Mouse (Mus musculus) myocyte (in vitro differentiated cells): Measurements from ENCODE around the gene Lcp2. TPM values are rescaled to one million over a fixed set of nuclear protein-coding genes. Genes with fewer than 3 reads are reported as not detected.

Experiments used
- H3K27me3 ChIP-seq: one replicate; pipeline ENCODE4 v1.6.1; 2011; ENCODE audit not compliant: control insufficient read depth, insufficient read depth, insufficient read length
- H3K36me3 ChIP-seq: one replicate; pipeline ENCODE4 v1.6.1; 2011; ENCODE audit not compliant: control insufficient read depth, insufficient read depth
- H3K4me2 ChIP-seq: one replicate; pipeline ENCODE4 v1.6.1; 2011; ENCODE audit warnings: low read depth, control low read depth
- H3K4me3 ChIP-seq: one replicate; pipeline ENCODE4 v1.5.1; 2011; ENCODE audit warnings: mild to moderate bottlenecking, control low read depth, moderate library complexity
- H3K79me2 ChIP-seq: one replicate; pipeline ENCODE4 v1.6.1; 2011; ENCODE audit not compliant: control insufficient read depth, insufficient read depth
- H3ac ChIP-seq: one replicate; pipeline ENCODE4 v1.6.1; 2011; ENCODE audit not compliant: control insufficient read depth, insufficient read length
- CEBPB ChIP-seq: IDR thresholded peaks from 2 replicates; pipeline ENCODE4 v1.6.1; 2011; ENCODE audit warnings: mild to moderate bottlenecking, moderate library complexity; ENCODE audit not compliant: poor library complexity, insufficient read depth, severe bottlenecking
- E2F4 ChIP-seq: IDR thresholded peaks from one replicate; pipeline ENCODE4 v1.6.1; 2011; ENCODE audit warnings: mild to moderate bottlenecking, control low read depth, moderate library complexity; ENCODE audit not compliant: insufficient read depth
- MAX ChIP-seq: IDR thresholded peaks from one replicate; pipeline ENCODE4 v1.6.1; 2011; ENCODE audit warnings: low read depth, mild to moderate bottlenecking, control low read depth
- MYOD1 ChIP-seq, 3 experiments: IDR thresholded peaks; one replicate each; pipeline ENCODE4 v1.6.1; 2011; ENCODE audit warnings: control low read depth in 2 of 3, low read depth in 2 of 3, mild to moderate bottlenecking in 2 of 3, moderate library complexity in 1 of 3; ENCODE audit not compliant: insufficient read length in 2 of 3, control insufficient read depth in 1 of 3
- MYOG ChIP-seq, 3 experiments: IDR thresholded peaks; one replicate each; pipeline ENCODE4 v1.6.1; 2011; ENCODE audit warnings: control low read depth in 2 of 3, low read depth in 2 of 3, mild to moderate bottlenecking in 2 of 3; ENCODE audit not compliant: insufficient read length in 2 of 3, control insufficient read depth in 1 of 3, insufficient read depth in 1 of 3
- POLR2A ChIP-seq: IDR thresholded peaks from one replicate; pipeline ENCODE4 v1.6.1; 2011; ENCODE audit warnings: low read depth, mild to moderate bottlenecking, control low read depth, moderate library complexity; ENCODE audit not compliant: insufficient read length
- POLR2AphosphoS2 ChIP-seq: IDR thresholded peaks from one replicate; pipeline ENCODE4 v1.6.1; 2011; ENCODE audit warnings: low read depth, control low read depth; ENCODE audit not compliant: insufficient read length
- REST ChIP-seq: IDR thresholded peaks from one replicate; pipeline ENCODE4 v1.6.1; 2011; ENCODE audit warnings: mild to moderate bottlenecking, control low read depth, moderate library complexity; ENCODE audit not compliant: insufficient read depth, insufficient read length
- SRF ChIP-seq: IDR thresholded peaks from one replicate; pipeline ENCODE4 v1.6.1; 2011; ENCODE audit warnings: low read depth; ENCODE audit not compliant: control insufficient read depth, insufficient read length
- TCF12 ChIP-seq: IDR thresholded peaks from one replicate; pipeline ENCODE4 v1.6.1; 2011; ENCODE audit warnings: mild to moderate bottlenecking, control low read depth; ENCODE audit not compliant: poor library complexity, insufficient read depth, severe bottlenecking
- TCF3 ChIP-seq: IDR thresholded peaks from one replicate; pipeline ENCODE4 v1.6.1; 2011; ENCODE audit warnings: low read depth, control low read depth; ENCODE audit not compliant: insufficient read length
- USF1 ChIP-seq: IDR thresholded peaks from one replicate; pipeline ENCODE4 v1.6.1; 2011; ENCODE audit warnings: low read depth, mild to moderate bottlenecking, control low read depth, moderate library complexity
- polyA plus RNA-seq: library from polyadenylated mRNA; unstranded; fragments of >200 nt; fragmentation: generic; extraction: Trizol; gene quantifications from one replicate; pipeline ENCODE4 v1.2.1, GENCODE M21; 2012; ENCODE audit warnings: missing spikeins

Gene Lcp2
- polyA plus RNA-seq: 0.07 TPM

DNA sequence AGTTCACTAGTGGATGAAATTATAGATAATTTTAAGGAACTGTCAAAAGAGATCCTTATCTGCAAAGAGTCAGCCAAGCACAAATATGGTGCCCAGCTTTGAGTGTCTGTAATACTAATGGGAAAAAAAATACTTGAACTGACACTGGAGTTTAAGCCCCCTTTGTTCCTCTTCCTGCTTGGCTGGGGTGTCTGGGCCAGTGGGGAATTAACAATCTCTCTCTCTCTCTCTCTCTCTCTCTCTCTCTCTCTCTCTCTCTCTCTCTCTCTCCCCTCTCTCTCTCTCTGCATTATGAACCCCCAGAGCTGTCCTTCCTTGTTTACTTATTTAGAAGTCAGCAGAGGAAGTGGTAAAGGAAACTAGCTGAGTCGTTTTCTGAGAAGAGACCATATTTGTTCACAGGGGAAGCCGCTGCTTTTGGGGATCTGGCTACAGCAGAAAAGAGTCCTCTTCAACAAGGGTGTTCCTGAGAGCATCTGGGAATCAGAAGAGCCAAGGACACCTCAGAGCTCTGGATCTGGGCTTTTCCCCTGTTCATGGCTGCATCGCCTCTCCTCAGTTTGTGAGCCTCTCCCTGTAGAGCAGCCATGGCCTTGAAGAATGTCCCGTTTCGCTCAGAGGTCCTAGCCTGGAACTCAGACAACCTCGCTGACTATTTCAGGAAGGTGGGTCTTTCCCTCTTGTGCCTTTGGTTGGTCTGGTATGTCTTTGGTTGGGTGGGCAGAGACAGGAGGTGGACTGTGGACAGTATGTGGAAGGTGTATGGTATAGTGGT is at the start of gene Lcp2:
TSS of gene Lcp2 (plus strand) at position 154 of the 775 bp plus-strand sequence.
- TF ChIP-seq TCF3 (no peak), MYOD1 (IDR thresholded peaks at IDR 0.05; ENCODE audit: control insufficient read depth in 1 of 3, insufficient read length in 2 of 3, low read depth in 2 of 3) (no peak), MYOG (IDR thresholded peaks at IDR 0.05; ENCODE audit: control insufficient read depth in 1 of 3, insufficient read depth in 1 of 3, insufficient read length in 2 of 3, low read depth in 2 of 3) (no peak), E2F4 (no peak), CEBPB (no peak), POLR2AphosphoS2 (no peak), TCF12 (no peak), REST (no peak)
- Histone ChIP-seq H3K4me3 (no peak within 1 kb of the TSS), H3ac (no peak within 1 kb of the TSS)

DNA sequence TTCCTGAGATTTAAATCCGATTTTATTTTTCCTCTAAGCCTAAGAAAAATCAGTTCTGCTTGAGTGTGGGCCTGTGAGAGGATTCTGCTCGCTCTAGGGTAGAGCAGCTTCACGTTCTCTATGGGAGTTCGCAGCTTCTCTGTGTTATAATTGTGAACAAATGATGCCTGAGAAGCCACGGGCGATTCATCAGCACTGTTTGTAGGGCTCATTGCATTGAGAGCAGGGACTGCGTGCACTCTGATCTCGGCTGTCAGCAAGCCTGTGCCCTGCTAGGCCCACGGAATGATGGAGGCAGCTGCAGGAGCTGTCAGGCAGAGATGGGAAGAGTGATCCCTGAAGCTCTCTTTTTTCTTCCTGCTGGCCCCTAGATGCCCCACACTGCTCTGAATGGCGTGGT is 48.5 kb upstream of the Lcp2 start:
- Histone ChIP-seq H3K27me3 (no peaks in the 10 kb centered on the region), H3K36me3 (no peaks in the 10 kb centered on the region), H3ac (no peak overlapping the region), H3K79me2 (no peaks in the 10 kb centered on the region), H3K4me2 (no peak overlapping the region), H3K4me3 (no peak overlapping the region)
- no peak for TF ChIP-seq REST
- TF ChIP-seq USF1: no peak
- TF ChIP-seq MAX: no peak
- TF ChIP-seq MYOG (IDR thresholded peaks at IDR 0.05; ENCODE audit: control insufficient read depth in 1 of 3, insufficient read depth in 1 of 3, insufficient read length in 2 of 3, low read depth in 2 of 3): no peak
- TF ChIP-seq MYOD1 (IDR thresholded peaks at IDR 0.05; ENCODE audit: control insufficient read depth in 1 of 3, insufficient read length in 2 of 3, low read depth in 2 of 3): no peak
- no peak for TF ChIP-seq SRF
- no peak for TF ChIP-seq TCF12
- TF ChIP-seq POLR2A: no peak
- no peak for TF ChIP-seq TCF3
- no peak for TF ChIP-seq POLR2AphosphoS2
- TF ChIP-seq CEBPB: no peak
- TF ChIP-seq E2F4: no peak

More for the DNA sequence above, at the start of gene Lcp2:
- no peaks in the 10 kb centered on the region for H3K27me3 ChIP-seq
- no peak within 1 kb of the TSS for H3K4me2 ChIP-seq
- H3K79me2 ChIP-seq: no peaks in the 10 kb centered on the region
- no peaks in the 10 kb centered on the region for H3K36me3 ChIP-seq

DNA sequence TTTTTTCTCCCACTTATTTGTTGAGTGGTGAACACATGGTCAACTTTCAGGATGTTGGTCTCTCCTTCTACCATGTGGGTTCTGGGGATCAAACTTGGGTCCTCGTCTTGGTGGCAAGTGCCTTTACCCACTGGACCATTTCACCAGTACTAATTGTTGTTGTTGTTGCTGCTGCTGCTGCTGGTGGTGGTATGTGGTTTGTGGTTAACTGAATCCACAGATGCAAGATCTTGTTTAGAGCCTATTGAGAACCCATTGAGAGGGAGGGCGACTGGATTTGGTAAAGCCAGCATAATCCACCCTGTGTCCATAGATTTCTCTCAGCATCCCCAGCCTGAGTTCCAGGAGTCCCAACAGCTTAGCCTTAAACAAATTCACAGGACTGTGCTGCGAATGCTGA is 46.3 kb upstream of the Lcp2 start:
- no peaks in the 10 kb centered on the region for H3K79me2 ChIP-seq
- H3ac ChIP-seq: no peak overlapping the region
- no peak overlapping the region for H3K4me2 ChIP-seq
- no peaks in the 10 kb centered on the region for H3K36me3 ChIP-seq
- TF ChIP-seq MYOD1 (IDR thresholded peaks at IDR 0.05; ENCODE audit: control insufficient read depth in 1 of 3, insufficient read length in 2 of 3, low read depth in 2 of 3) (no peak), TCF12 (no peak), MAX (no peak), USF1 (no peak), POLR2AphosphoS2 (no peak), E2F4 (no peak), REST (no peak), SRF (no peak), TCF3 (no peak), MYOG (IDR thresholded peaks at IDR 0.05; ENCODE audit: control insufficient read depth in 1 of 3, insufficient read depth in 1 of 3, insufficient read length in 2 of 3, low read depth in 2 of 3) (no peak), CEBPB (no peak), POLR2A (no peak)
- H3K4me3 ChIP-seq: no peak overlapping the region
- H3K27me3 ChIP-seq: no peaks in the 10 kb centered on the region

DNA sequence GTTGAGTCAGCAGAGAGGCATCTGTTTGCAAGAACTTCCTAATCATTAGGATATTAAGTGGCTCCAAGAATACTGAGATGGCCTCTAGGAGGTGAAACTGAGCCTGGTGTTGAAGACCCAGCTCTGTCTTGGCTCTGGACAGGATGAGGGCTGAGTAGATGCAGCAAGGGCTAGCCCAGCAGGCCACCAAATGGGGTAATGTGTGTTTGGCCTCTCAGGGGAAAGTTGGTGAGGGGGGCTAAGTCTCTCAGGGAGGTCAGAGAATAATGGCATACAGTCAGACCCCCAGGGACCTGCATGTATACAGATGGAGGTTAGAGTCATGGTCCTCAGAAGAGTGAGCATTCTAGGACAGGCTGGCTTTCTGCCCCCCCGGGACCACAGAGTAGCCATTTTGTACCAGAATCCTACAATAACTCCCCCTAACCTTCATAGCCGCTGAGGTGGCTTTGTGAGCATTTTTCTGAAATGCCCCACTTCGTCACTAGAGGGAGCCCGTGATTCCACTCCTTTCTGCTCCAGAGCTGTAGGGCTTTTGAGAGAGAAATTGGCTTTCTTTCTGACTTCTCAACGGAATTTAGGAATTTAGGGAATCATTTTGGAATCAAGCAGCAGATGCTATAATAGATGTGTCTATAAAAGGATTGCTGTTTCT is 44.7 kb upstream of the Lcp2 start:
- TF ChIP-seq SRF (no peak), POLR2AphosphoS2 (no peak), TCF12 (no peak)
- no peaks in the 10 kb centered on the region for H3K36me3 ChIP-seq

DNA sequence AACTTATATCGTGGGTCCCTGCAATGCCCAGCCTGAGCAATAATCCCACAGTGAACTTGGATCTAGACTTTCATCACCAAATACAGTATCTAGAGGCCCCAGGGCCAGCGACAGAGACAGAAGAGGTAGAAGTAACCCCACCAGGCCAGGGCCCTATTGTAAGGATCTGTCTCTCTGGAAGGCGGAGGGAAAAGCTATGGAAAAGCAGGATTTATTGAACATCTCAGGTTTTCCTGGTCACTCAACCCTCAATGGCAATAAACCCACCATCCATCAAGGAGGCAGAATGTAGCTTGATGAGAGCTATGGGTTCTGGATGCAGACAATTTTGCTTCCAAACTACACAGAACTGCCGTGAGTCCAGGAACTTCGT is 44.1 kb upstream of the Lcp2 start:
- H3K4me2 ChIP-seq: no peak overlapping the region
- no peaks in the 10 kb centered on the region for H3K79me2 ChIP-seq
- H3K27me3 ChIP-seq: no peaks in the 10 kb centered on the region
- no peak overlapping the region for H3ac ChIP-seq
- no peak overlapping the region for H3K4me3 ChIP-seq
- TF ChIP-seq USF1 (no peak), TCF12 (no peak), MYOD1 (IDR thresholded peaks at IDR 0.05; ENCODE audit: control insufficient read depth in 1 of 3, insufficient read length in 2 of 3, low read depth in 2 of 3) (no peak)
- H3K36me3 ChIP-seq: no peaks in the 10 kb centered on the region

More for the DNA sequence above, 44.7 kb upstream of the Lcp2 start:
- Histone ChIP-seq H3K27me3 (no peaks in the 10 kb centered on the region), H3K4me3 (no peak overlapping the region), H3K4me2 (no peak overlapping the region), H3K79me2 (no peaks in the 10 kb centered on the region), H3ac (no peak overlapping the region)
